Mouse (Mus musculus) intestine, embryonic 16.5 days (tissue): ENCODE results near the gene Cbln1. TPM values are rescaled to one million over a fixed set of nuclear protein-coding genes. Genes with fewer than 3 reads are reported as not detected.

Experiments
- ATAC-seq: fragments of 200-750 bp; cut with Nextera tagmentation; 2 replicates; pipeline ENCODE4 v1.8.0; 2017; ENCODE audit warnings: moderate TSS enrichment, moderate library complexity
- H3K27ac ChIP-seq: fragments of 300-500 bp; sonication (generic); 2 replicates; pipeline ENCODE4 v1.5.1; 2014; ENCODE audit warnings: mild to moderate bottlenecking, low read length
- H3K27me3 ChIP-seq: fragments of 300-500 bp; sonication (generic); replicated peaks from 2 replicates; pipeline ENCODE4 v1.6.1; 2014; ENCODE audit warnings: low read length, control low read depth, mixed read lengths; ENCODE audit not compliant: control insufficient read depth, insufficient read depth
- H3K36me3 ChIP-seq: fragments of 300-500 bp; sonication (generic); 2 replicates; pipeline ENCODE4 v1.6.1; 2014; ENCODE audit warnings: low read length, control low read depth; ENCODE audit not compliant: control insufficient read depth, insufficient read depth
- H3K4me1 ChIP-seq: fragments of 300-500 bp; sonication (generic); 2 replicates; pipeline ENCODE4 v1.6.1; 2014; ENCODE audit warnings: low read length, control low read depth, mixed read lengths; ENCODE audit not compliant: control insufficient read depth, insufficient read depth
- H3K4me2 ChIP-seq: fragments of 300-500 bp; sonication (generic); 2 replicates; pipeline ENCODE4 v1.6.1; 2014; ENCODE audit warnings: low read depth, low read length, control low read depth
- H3K4me3 ChIP-seq: fragments of 300-500 bp; sonication (generic); 2 replicates; pipeline ENCODE4 v1.5.1; 2014; ENCODE audit warnings: mild to moderate bottlenecking, low read length
- H3K9ac ChIP-seq: fragments of 300-500 bp; sonication (generic); 2 replicates; pipeline ENCODE4 v1.6.1; 2014; ENCODE audit warnings: low read depth, low read length
- H3K9me3 ChIP-seq: fragments of 300-500 bp; sonication (generic); 2 replicates; pipeline ENCODE4 v1.6.1; 2016; ENCODE audit warnings: low read length, control low read depth; ENCODE audit not compliant: control insufficient read depth
- WGBS: fragments of 180-500 bp; shearing (Covaris S2); extraction: QIAGEN DNeasy Blood & Tissue Kit; methylation state at CpG from one replicate; pipeline ENCODE4 v1.1.7; 2014; 5-methylcytosine and 5-hydroxymethylcytosine counted together
- polyA plus RNA-seq: library from polyadenylated mRNA; unstranded; fragments of >200 nt; fragmentation: Nextera tagmentation; extraction: Ambion mirVana; gene quantifications from 2 replicates; pipeline ENCODE4 v1.2.1, GENCODE M21; 2015

Cbln1 gene
- polyA plus RNA-seq, 1 experiment from 2014 or later = not detected

DNA sequence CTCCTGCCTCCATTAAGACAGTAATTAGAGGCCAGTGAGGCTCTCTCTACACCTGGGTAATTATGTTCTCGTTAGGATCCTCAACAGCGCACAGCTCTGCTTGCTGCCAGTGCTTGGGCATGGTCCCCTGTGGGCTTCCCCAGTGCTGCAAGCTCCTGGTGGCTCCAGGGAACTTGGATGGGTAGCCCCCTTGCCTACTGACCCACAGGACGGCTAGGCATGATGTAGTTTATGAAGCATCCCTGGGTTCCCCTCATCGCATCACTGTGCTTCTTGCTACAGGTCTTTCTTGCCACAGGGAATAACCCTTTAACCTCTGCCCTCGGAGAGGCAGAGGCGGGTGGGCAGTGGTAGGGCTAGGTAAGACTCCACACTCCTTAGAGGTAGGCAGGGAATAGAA, 6.1 kb downstream of the Cbln1 start:
- WGBS = 50% methylated on average over 6 of the region's 6 CpGs
- Histone ChIP-seq H3K27me3 (peaks cover 49% of the 10 kb centered on the region), H3K36me3 (no peaks in the 10 kb centered on the region), H3K27ac (no peak overlapping the region), H3K4me1 (peaks cover 14% of the 10 kb centered on the region; the same call in 1 of the 2 replicates), H3K4me3 (no peak overlapping the region), H3K9me3 (no peaks in the 10 kb centered on the region), H3K4me2 (no peak overlapping the region), H3K9ac (no peak overlapping the region)
- ATAC-seq = no peak

DNA sequence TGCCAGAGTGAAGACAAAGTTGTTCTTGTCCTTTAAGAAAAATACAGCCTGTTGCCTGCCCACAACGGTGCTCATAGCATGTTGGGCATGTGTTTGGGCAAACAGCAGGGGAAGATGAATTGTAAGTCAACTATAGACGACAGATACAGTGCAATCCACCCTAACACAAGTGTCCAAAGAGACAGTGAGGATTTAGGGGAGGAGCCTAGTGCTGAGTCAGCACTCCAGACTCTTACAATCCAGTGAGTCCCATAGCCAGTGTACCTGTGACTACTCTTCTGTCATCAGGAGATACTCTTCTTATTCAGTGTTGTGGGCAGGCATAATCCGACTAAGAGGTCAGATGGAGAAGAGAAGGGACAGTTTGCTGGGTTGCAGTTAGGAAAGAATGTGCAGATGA, 8.0 kb downstream of the Cbln1 start:
- ATAC-seq = no peak
- no peaks in the 10 kb centered on the region for H3K9me3 ChIP-seq
- no peaks in the 10 kb centered on the region for H3K36me3 ChIP-seq
- H3K27ac ChIP-seq = no peak overlapping the region
- no peak overlapping the region for H3K9ac ChIP-seq
- no peak overlapping the region for H3K4me3 ChIP-seq
- 76% methylated on average over 3 of the region's 3 CpGs for WGBS
- H3K4me2 ChIP-seq = no peak overlapping the region
- H3K27me3 ChIP-seq = peaks cover 36% of the 10 kb centered on the region
- 0 out of 2 replicates have a peak, but pooled peaks cover 4% of the 10 kb centered on the region for H3K4me1 ChIP-seq

DNA sequence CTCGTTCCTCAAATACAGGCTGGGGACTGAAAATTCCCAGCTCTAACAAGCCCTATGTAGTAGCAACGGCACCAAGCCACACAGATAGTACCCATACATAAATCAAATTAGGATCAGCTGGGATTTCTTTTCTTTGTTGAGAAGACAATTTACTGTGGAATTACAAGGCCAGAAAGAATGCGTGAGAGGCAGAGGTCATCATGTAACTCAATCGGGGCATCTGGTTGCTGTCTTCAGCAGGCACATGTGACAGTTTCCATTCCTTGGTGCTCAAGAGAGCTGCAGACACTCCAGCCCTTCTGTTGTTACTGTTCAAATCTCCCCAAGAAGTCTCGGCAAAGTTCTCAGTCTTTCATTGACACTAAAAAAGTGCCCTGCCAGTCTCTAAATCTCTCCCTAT, 10.6 kb downstream of the Cbln1 start:
- Histone ChIP-seq H3K4me1 (no peaks in the 10 kb centered on the region), H3K9me3 (no peaks in the 10 kb centered on the region), H3K27ac (no peak overlapping the region), H3K36me3 (no peaks in the 10 kb centered on the region), H3K27me3 (peaks cover 12% of the 10 kb centered on the region), H3K4me2 (no peak overlapping the region), H3K4me3 (no peak overlapping the region), H3K9ac (no peak overlapping the region)
- WGBS = 30% methylated on average over 5 of the region's 5 CpGs
- no peak for ATAC-seq

DNA sequence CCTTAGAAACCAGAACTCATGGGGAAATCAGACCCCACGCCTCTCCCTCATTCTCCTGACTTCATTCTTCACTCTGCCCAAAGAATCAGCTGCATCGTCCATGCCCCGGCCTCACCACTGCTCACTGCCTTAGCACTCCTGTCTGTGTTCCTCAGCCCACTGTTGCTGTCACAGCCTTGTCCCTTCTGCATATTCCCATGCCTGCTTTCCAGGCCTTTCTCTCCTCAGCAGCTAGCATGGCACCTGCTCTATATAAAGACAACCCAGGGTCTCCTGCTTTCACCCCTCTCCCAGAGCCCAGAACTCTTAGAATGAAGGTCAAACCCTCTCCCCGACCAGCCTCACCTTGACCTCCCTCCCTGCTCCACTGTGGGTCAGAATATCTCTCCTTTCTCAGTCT, 15.5 kb downstream of the Cbln1 start:
- 85% methylated on average over 4 of the region's 4 CpGs for WGBS
- Histone ChIP-seq H3K4me2 (no peak overlapping the region), H3K4me1 (no peaks in the 10 kb centered on the region), H3K9ac (no peak overlapping the region), H3K4me3 (no peak overlapping the region), H3K9me3 (no peaks in the 10 kb centered on the region), H3K27me3 (0 out of 2 replicates have a peak, but pooled peaks cover 2% of the 10 kb centered on the region), H3K27ac (no peak overlapping the region), H3K36me3 (no peaks in the 10 kb centered on the region)
- no peak for ATAC-seq

DNA sequence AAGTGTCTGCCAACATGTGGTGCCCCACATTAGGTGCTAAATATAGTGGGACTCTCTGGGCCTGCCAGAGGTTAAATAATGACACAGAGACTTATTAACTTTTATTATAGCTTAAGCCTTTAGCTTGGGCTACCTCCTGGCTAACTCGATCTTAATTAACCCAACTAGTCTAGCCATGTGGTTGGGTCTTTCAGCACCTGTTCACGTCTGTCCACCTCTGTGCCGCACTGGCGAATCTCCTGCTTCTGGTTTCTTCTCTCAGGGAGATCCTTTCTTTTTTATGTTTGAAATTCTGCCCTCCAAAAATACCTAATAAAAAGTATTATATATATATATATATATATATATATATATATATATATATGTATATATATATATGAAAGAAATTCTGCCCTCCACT, 19.6 kb downstream of the Cbln1 start:
- Histone ChIP-seq H3K27ac (no peak overlapping the region), H3K4me2 (no peak overlapping the region), H3K9me3 (no peaks in the 10 kb centered on the region), H3K9ac (no peak overlapping the region), H3K4me1 (no peaks in the 10 kb centered on the region), H3K27me3 (0 out of 2 replicates have a peak, but pooled peaks cover 2% of the 10 kb centered on the region), H3K36me3 (no peaks in the 10 kb centered on the region), H3K4me3 (no peak overlapping the region)
- ATAC-seq = no peak
- 81% methylated on average over 4 of the region's 4 CpGs for WGBS

DNA sequence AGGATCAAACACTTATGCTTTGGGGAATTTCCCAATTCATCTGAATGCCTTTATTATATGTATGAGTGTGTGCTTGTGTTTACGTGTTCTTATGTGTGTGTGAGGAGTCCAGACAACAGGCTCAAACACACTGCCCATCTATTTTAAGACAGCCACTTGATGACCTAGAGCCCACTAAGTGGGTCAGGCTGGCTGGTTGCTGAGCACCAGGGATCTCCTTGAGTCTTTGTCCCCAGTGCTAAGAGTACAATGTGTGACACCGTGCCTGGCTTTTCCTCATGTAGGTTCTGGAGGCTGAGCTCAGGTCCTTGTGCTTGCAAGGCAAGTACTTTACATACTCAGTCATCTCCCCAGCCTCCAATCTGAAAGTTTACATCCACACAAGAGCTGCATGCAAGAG, 20.7 kb downstream of the Cbln1 start:
- ATAC-seq = no peak
- 88% methylated on average over 2 of the region's 2 CpGs for WGBS
- no peak overlapping the region for H3K4me2 ChIP-seq
- no peak overlapping the region for H3K9ac ChIP-seq
- H3K4me1 ChIP-seq = no peaks in the 10 kb centered on the region
- H3K9me3 ChIP-seq = no peaks in the 10 kb centered on the region
- no peaks in the 10 kb centered on the region for H3K36me3 ChIP-seq
- 0 out of 2 replicates have a peak, but pooled peaks cover 2% of the 10 kb centered on the region for H3K27me3 ChIP-seq
- no peak overlapping the region for H3K4me3 ChIP-seq
- H3K27ac ChIP-seq = no peak overlapping the region

DNA sequence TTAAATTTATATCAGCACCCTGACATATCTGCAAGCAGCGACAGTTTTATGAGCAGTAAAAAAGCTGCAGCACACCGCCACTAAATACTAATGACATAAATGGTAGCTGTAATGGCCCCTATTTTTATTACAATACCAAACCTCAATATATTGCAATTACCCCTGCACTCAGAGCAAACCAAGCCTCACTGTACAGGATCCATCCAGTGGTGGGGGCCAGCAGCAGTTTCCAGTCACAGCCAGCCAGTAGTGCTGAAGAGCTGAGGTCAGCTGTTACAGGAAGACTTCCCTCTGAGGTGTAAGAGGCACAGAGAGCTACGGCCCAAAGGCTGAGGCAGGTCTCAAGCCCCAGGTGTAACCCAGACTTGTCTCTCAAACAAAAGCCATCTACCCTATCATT, 37.8 kb downstream of the Cbln1 start:
- no peaks in the 10 kb centered on the region for H3K9me3 ChIP-seq

DNA sequence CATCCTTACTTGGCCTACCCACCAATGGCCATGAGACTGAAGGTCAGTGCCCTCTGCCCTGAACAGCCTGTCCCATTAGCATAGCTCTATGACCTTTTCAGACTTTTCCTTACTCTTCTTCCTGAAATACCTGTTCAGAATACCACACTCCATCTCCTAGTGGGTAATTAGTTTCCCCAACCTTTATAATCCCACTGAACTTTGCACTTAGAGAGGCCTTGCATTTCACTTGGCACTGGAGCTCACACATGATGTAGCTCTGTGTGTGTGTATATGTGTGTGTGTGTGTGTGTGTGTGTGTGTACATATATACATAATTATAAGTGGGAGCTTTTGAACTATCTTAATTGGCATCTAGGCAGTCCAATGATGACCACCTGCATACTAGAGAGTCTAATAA, 45.2 kb downstream of the Cbln1 start:
- Histone ChIP-seq H3K4me1 (peaks cover 2% of the 10 kb centered on the region; the same call in 1 of the 2 replicates), H3K27me3 (no peaks in the 10 kb centered on the region), H3K4me3 (no peak overlapping the region), H3K27ac (no peak overlapping the region), H3K4me2 (no peak overlapping the region), H3K9me3 (no peaks in the 10 kb centered on the region), H3K36me3 (no peaks in the 10 kb centered on the region), H3K9ac (no peak overlapping the region)
- peak; percentile 56 for ATAC-seq

More for the DNA sequence above, 37.8 kb downstream of the Cbln1 start:
- Histone ChIP-seq H3K4me2 (no peak overlapping the region), H3K27ac (no peak overlapping the region), H3K9ac (no peak overlapping the region), H3K4me1 (no peaks in the 10 kb centered on the region), H3K36me3 (no peaks in the 10 kb centered on the region), H3K4me3 (no peak overlapping the region), H3K27me3 (no peaks in the 10 kb centered on the region)
- no peak for ATAC-seq
- WGBS = 58% methylated on average over 3 of the region's 3 CpGs

DNA sequence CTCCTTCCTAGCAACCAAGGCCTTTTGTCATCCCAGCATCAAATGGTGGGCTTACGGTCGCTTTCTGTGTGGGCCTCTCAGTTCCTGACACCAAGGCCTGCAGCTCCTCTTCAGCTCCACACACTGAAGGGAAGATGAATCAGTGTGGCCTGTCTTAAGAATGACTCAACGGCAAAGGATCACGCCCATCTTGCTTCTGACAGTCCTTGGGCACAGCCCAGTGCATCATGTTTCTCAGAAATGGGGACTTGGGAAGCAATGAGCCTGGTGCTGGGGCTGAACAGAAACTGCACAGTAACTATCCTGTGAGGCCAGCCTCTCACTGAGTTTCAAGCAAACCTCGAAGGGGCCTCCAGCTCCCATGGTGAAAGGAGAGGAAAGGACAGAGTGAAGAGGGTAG, 47.7 kb downstream of the Cbln1 start:
- 57% methylated on average over 5 of the region's 5 CpGs for WGBS
- Histone ChIP-seq H3K27ac (no peak overlapping the region), H3K27me3 (no peaks in the 10 kb centered on the region), H3K4me1 (peaks cover 2% of the 10 kb centered on the region; the same call in 1 of the 2 replicates), H3K36me3 (no peaks in the 10 kb centered on the region), H3K9ac (no peak overlapping the region), H3K9me3 (no peaks in the 10 kb centered on the region), H3K4me3 (no peak overlapping the region), H3K4me2 (no peak overlapping the region)
- no peak for ATAC-seq

DNA sequence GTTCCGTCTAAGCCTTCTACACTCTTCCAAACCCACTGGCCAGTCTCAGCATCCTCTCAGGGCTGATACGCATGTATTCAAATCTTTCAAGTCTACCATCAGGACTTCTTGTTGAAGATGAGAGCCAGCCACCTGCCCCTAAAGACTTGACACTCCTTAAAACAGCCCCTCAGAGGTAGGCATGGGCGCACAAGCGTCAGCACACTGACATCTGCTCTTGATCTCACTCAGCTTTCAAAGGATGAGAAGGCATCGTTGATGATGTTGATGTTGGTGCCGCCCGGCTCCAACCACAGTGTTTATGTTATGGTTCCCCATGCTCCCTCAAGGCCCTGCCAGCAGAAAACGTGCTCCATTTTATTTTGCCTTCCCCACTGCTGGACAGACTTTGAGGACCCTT, 50.7 kb downstream of the Cbln1 start:
- ATAC-seq = no peak
- H3K4me3 ChIP-seq = no peak overlapping the region
- H3K4me2 ChIP-seq = no peak overlapping the region
- 67% methylated on average over 8 of the region's 8 CpGs for WGBS
- H3K27ac ChIP-seq = no peak overlapping the region
- no peaks in the 10 kb centered on the region for H3K36me3 ChIP-seq
- H3K4me1 ChIP-seq = no peaks in the 10 kb centered on the region
- H3K9me3 ChIP-seq = no peaks in the 10 kb centered on the region
- no peak overlapping the region for H3K9ac ChIP-seq
- no peaks in the 10 kb centered on the region for H3K27me3 ChIP-seq
